Mouse (Mus musculus): Measurements from ENCODE around the gene Sbpl. TPM values are rescaled to one million over a fixed set of nuclear protein-coding genes. Genes with fewer than 3 reads are reported as not detected.
"Not testable (repeated sequence)": the region's sequence is repeated elsewhere in the genome, so short reads cannot be mapped to it uniquely, and the experiment has no call there.

The Sbpl gene
- polyA plus RNA-seq, 1 experiment from 2014 or later: not detected

GRCm38 (mm10) chr17:23969231-23969630 is 14.2 kb upstream of the Sbpl start:
- Histone ChIP-seq H3K27me3 (ENCODE audit: control insufficient read depth, insufficient read depth, low read length) (no peaks in the 10 kb centered on the region), H3K9ac (ENCODE audit: low read length) (no peak overlapping the region), H3K27ac (ENCODE audit: low read depth, low read length) (no peak overlapping the region), H3K9me3 (ENCODE audit: control insufficient read depth, low read length) (no peaks in the 10 kb centered on the region), H3K4me3 (ENCODE audit: low read depth, low read length) (no peak overlapping the region), H3K4me2 (ENCODE audit: low read depth, low read length, severe bottlenecking) (no peak overlapping the region), H3K36me3 (ENCODE audit: control insufficient read depth, insufficient read depth, low read length) (no peaks in the 10 kb centered on the region), H3K4me1 (replicated peaks; ENCODE audit: control insufficient read depth, insufficient read depth, low read length) (no peaks in the 10 kb centered on the region)
- WGBS: 0% methylated on average over 1 of the region's 1 CpGs
- peak; percentile 82 for DNase-seq (ENCODE audit: low spot score)
- ATAC-seq (replicated peaks; ENCODE audit: low FRiP score): no peak

GRCm38 (mm10) chr17:23968780-23969179 is 13.7 kb upstream of the Sbpl start:
- Histone ChIP-seq H3K4me3 (ENCODE audit: low read depth, low read length) (no peak overlapping the region), H3K9me3 (ENCODE audit: control insufficient read depth, low read length) (no peaks in the 10 kb centered on the region), H3K36me3 (ENCODE audit: control insufficient read depth, insufficient read depth, low read length) (no peaks in the 10 kb centered on the region), H3K4me2 (ENCODE audit: low read depth, low read length, severe bottlenecking) (no peak overlapping the region), H3K27me3 (ENCODE audit: control insufficient read depth, insufficient read depth, low read length) (no peaks in the 10 kb centered on the region), H3K4me1 (replicated peaks; ENCODE audit: control insufficient read depth, insufficient read depth, low read length) (no peaks in the 10 kb centered on the region), H3K9ac (ENCODE audit: low read length) (no peak overlapping the region), H3K27ac (ENCODE audit: low read depth, low read length) (no peak overlapping the region)
- WGBS: 48% methylated on average over 2 of the region's 2 CpGs
- DNase-seq (ENCODE audit: low spot score) (no peak), ATAC-seq (replicated peaks; ENCODE audit: low FRiP score) (no peak)

GRCm38 (mm10) chr17:23966658-23967401 is 11.8 kb upstream of the Sbpl start:
- H3K4me2 ChIP-seq (ENCODE audit: low read depth, low read length, severe bottlenecking): no peak overlapping the region
- DNase-seq (ENCODE audit: low spot score): no peak
- ATAC-seq (replicated peaks; ENCODE audit: low FRiP score): no peak
- H3K9me3 ChIP-seq (ENCODE audit: control insufficient read depth, low read length): no peaks in the 10 kb centered on the region
- H3K4me1 ChIP-seq (replicated peaks; ENCODE audit: control insufficient read depth, insufficient read depth, low read length): no peaks in the 10 kb centered on the region
- no peaks in the 10 kb centered on the region for H3K36me3 ChIP-seq (ENCODE audit: control insufficient read depth, insufficient read depth, low read length)
- no peak overlapping the region for H3K9ac ChIP-seq (ENCODE audit: low read length)
- no peak overlapping the region for H3K4me3 ChIP-seq (ENCODE audit: low read depth, low read length)
- no peak overlapping the region for H3K27ac ChIP-seq (ENCODE audit: low read depth, low read length)
- no peaks in the 10 kb centered on the region for H3K27me3 ChIP-seq (ENCODE audit: control insufficient read depth, insufficient read depth, low read length)
- 88% methylated on average over 10 of the region's 10 CpGs for WGBS

- WGBS: 38% methylated on average over 6 of the region's 6 CpGs
- H3K9ac ChIP-seq (ENCODE audit: low read length): no peak overlapping the region; the same call in 1 of the 2 replicates
These were observed 10.8 kb upstream of the Sbpl start for GRCm38 (mm10) chr17:23965805-23966425.

GRCm38 (mm10) chr17:23961573-23962122 is 6.6 kb upstream of the Sbpl start:
- Histone ChIP-seq H3K27me3 (ENCODE audit: control insufficient read depth, insufficient read depth, low read length) (no peaks in the 10 kb centered on the region), H3K4me2 (ENCODE audit: low read depth, low read length, severe bottlenecking) (no peak overlapping the region), H3K27ac (ENCODE audit: low read depth, low read length) (no peak overlapping the region), H3K9me3 (ENCODE audit: control insufficient read depth, low read length) (no peaks in the 10 kb centered on the region), H3K9ac (ENCODE audit: low read length) (no peak overlapping the region), H3K36me3 (ENCODE audit: control insufficient read depth, insufficient read depth, low read length) (no peaks in the 10 kb centered on the region), H3K4me1 (replicated peaks; ENCODE audit: control insufficient read depth, insufficient read depth, low read length) (no peaks in the 10 kb centered on the region), H3K4me3 (ENCODE audit: low read depth, low read length) (no peak overlapping the region)
- DNase-seq (ENCODE audit: low spot score) (no peak), ATAC-seq (replicated peaks; ENCODE audit: low FRiP score) (no peak)
- WGBS: 40% methylated on average over 4 of the region's 4 CpGs

More at GRCm38 (mm10) chr17:23965805-23966425, 10.8 kb upstream of the Sbpl start:
- ATAC-seq (replicated peaks; ENCODE audit: low FRiP score): no peak
- H3K4me2 ChIP-seq (ENCODE audit: low read depth, low read length, severe bottlenecking): no peak overlapping the region
- H3K9me3 ChIP-seq (ENCODE audit: control insufficient read depth, low read length): no peaks in the 10 kb centered on the region
- no peak overlapping the region for H3K4me3 ChIP-seq (ENCODE audit: low read depth, low read length)
- H3K27ac ChIP-seq (ENCODE audit: low read depth, low read length): no peak overlapping the region
- DNase-seq (ENCODE audit: low spot score): no peak
- no peaks in the 10 kb centered on the region for H3K4me1 ChIP-seq (replicated peaks; ENCODE audit: control insufficient read depth, insufficient read depth, low read length)
- H3K27me3 ChIP-seq (ENCODE audit: control insufficient read depth, insufficient read depth, low read length): no peaks in the 10 kb centered on the region
- no peaks in the 10 kb centered on the region for H3K36me3 ChIP-seq (ENCODE audit: control insufficient read depth, insufficient read depth, low read length)

GRCm38 (mm10) chr17:23960084-23960738 is 5.1 kb upstream of the Sbpl start:
- no peaks in the 10 kb centered on the region for H3K27me3 ChIP-seq (ENCODE audit: control insufficient read depth, insufficient read depth, low read length)
- no peak overlapping the region for H3K4me2 ChIP-seq (ENCODE audit: low read depth, low read length, severe bottlenecking)
- no peaks in the 10 kb centered on the region for H3K4me1 ChIP-seq (replicated peaks; ENCODE audit: control insufficient read depth, insufficient read depth, low read length)
- ATAC-seq (replicated peaks; ENCODE audit: low FRiP score) (peak; percentile 93), DNase-seq (ENCODE audit: low spot score) (peak; percentile 90)
- no peak overlapping the region for H3K4me3 ChIP-seq (ENCODE audit: low read depth, low read length)
- peak overlapping the region; percentile 20; the same call in 1 of the 2 replicates for H3K9ac ChIP-seq (ENCODE audit: low read length)
- no peaks in the 10 kb centered on the region for H3K9me3 ChIP-seq (ENCODE audit: control insufficient read depth, low read length)
- H3K27ac ChIP-seq (ENCODE audit: low read depth, low read length): no peak overlapping the region
- WGBS: 38% methylated on average over 3 of the region's 3 CpGs
- H3K36me3 ChIP-seq (ENCODE audit: control insufficient read depth, insufficient read depth, low read length): no peaks in the 10 kb centered on the region

- not testable (repeated sequence) for H3K4me2 ChIP-seq (ENCODE audit: low read depth, low read length, severe bottlenecking); ATAC-seq (replicated peaks; ENCODE audit: low FRiP score); H3K9ac ChIP-seq (ENCODE audit: low read length); H3K4me3 ChIP-seq (ENCODE audit: low read depth, low read length); H3K4me1 ChIP-seq (replicated peaks; ENCODE audit: control insufficient read depth, insufficient read depth, low read length); DNase-seq (ENCODE audit: low spot score); H3K9me3 ChIP-seq (ENCODE audit: control insufficient read depth, low read length); H3K27me3 ChIP-seq (ENCODE audit: control insufficient read depth, insufficient read depth, low read length); H3K27ac ChIP-seq (ENCODE audit: low read depth, low read length); H3K36me3 ChIP-seq (ENCODE audit: control insufficient read depth, insufficient read depth, low read length)
- WGBS: 82% methylated on average over 4 of the region's 4 CpGs
These were observed 4.2 kb downstream of the Sbpl start for GRCm38 (mm10) chr17:23950828-23951227.

GRCm38 (mm10) chr17:23949068-23949467 is 6.0 kb downstream of the Sbpl start:
- no peaks in the 10 kb centered on the region for H3K27me3 ChIP-seq (ENCODE audit: control insufficient read depth, insufficient read depth, low read length)
- no peaks in the 10 kb centered on the region for H3K9me3 ChIP-seq (ENCODE audit: control insufficient read depth, low read length)
- ATAC-seq (replicated peaks; ENCODE audit: low FRiP score) (no peak), DNase-seq (ENCODE audit: low spot score) (no peak)
- no peak overlapping the region for H3K4me2 ChIP-seq (ENCODE audit: low read depth, low read length, severe bottlenecking)
- H3K36me3 ChIP-seq (ENCODE audit: control insufficient read depth, insufficient read depth, low read length): no peaks in the 10 kb centered on the region
- H3K4me3 ChIP-seq (ENCODE audit: low read depth, low read length): no peak overlapping the region
- no peak overlapping the region for H3K27ac ChIP-seq (ENCODE audit: low read depth, low read length)
- WGBS: 84% methylated on average over 2 of the region's 2 CpGs
- no peak overlapping the region for H3K9ac ChIP-seq (ENCODE audit: low read length)
- no peaks in the 10 kb centered on the region for H3K4me1 ChIP-seq (replicated peaks; ENCODE audit: control insufficient read depth, insufficient read depth, low read length)
